Mouse (Mus musculus): ENCODE measurements at regions not wholly inside any gene's neighbourhood (a gene's known extent, or its start where the extent isn't known, plus 50 kb on each side); places are given as distances from the start of the nearest gene placed in this dataset.
A peak's percentile ranks its signal among the peaks of the same experiment; 100 is the strongest.

GRCm38 (mm10) chr5:9954652-9955051 lies 229.7 kb upstream of the Grm3 start:
- DNase-seq (ENCODE audit: low read depth) = peak; percentile 8

- no peak for DNase-seq (ENCODE audit: low read depth)
Observed at GRCm38 (mm10) chr5:9938746-9939145, 213.8 kb upstream of the Grm3 start.

GRCm38 (mm10) chr5:9912936-9913335 lies 188.0 kb upstream of the Grm3 start:
- no peak for DNase-seq (ENCODE audit: low read depth)

GRCm38 (mm10) chr5:9911783-9912182 lies 186.8 kb upstream of the Grm3 start:
- no peak for DNase-seq (ENCODE audit: low read depth)

GRCm38 (mm10) chr5:9911089-9911473 lies 186.1 kb upstream of the Grm3 start:
- no peak for DNase-seq (ENCODE audit: low read depth)

- no peak for DNase-seq (ENCODE audit: low read depth)
Observed at GRCm38 (mm10) chr5:9910452-9911088, 185.6 kb upstream of the Grm3 start.

- DNase-seq (ENCODE audit: low read depth) = no peak
Observed at GRCm38 (mm10) chr5:9895297-9895696, 170.3 kb upstream of the Grm3 start.

GRCm38 (mm10) chr5:9878063-9878462 lies 153.1 kb upstream of the Grm3 start:
- DNase-seq (ENCODE audit: low read depth) = no peak

GRCm38 (mm10) chr5:9869091-9869490 lies 144.1 kb upstream of the Grm3 start:
- no peak for DNase-seq (ENCODE audit: low read depth)

- DNase-seq (ENCODE audit: low read depth) = no peak
Observed at GRCm38 (mm10) chr5:9829750-9830149, 104.8 kb upstream of the Grm3 start.

GRCm38 (mm10) chr5:9801707-9802106 lies 76.7 kb upstream of the Grm3 start:
- DNase-seq (ENCODE audit: low read depth) = no peak

GRCm38 (mm10) chr5:9781107-9781506 lies 56.1 kb upstream of the Grm3 start:
- DNase-seq (ENCODE audit: low read depth) = no peak

Measured in fibroblast of lung, adult 2 months (primary cell).